Mouse (Mus musculus) colon, adult 2 months (tissue): ENCODE measurements around the gene Ing5. TPM values are rescaled to one million over a fixed set of nuclear protein-coding genes. Genes with fewer than 3 reads are reported as not detected.

ENCODE experiments used
- polyA plus RNA-seq: library from polyadenylated mRNA; depleted of rRNA; stranded (reverse); fragments of >200 nt; gene quantifications from 2 replicates; pipeline ENCODE4 v1.2.3, GENCODE M21; 2012; rRNA removed

Ing5 gene
- 4.3 and 5.0 TPM in 2 replicates for polyA plus RNA-seq

DNA sequence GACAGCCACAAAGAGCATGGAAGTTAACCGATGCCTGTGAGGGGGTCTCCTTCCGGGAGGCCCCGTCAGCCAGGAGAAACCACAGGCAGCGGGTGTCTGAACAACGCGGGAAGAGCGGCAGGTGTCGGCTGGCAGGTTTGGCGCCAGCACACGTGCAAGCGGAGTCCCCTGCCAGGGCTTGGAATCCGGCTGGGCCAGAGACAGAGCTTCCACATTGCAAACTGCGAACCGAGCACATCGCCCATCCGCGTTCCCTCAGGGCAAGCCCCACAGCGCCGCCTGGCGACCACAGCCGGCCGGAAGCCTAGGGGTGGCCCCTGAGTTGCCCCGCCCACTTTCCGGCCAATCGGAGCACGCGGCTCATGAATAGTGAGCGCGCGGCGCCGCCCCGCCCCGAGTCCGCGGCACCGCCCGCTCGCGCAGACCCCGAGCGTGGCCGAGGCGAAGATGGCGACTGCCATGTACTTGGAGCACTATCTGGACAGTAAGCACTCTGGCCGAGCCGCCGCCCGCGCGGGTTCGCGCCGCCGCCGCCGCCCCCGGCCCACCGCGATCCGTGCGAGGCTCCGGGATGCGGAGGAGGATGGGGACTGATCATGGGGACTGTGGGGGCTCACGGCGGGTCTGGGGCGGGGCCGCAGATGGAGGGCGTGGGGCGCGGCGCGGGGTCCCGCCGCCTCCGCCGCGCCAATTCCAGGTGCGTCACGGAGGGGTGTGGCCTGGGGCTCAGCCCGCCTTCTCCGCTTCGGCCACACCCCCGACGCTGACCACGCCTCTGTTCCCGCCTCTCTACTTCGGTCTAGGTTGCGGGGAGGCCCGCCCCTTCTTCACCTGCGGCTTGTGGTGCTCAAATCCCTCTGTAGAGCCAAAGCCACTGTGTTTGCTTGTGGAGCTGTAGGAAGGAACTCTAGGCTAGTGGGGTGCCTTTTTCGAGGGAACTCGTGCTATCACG is at the start of gene Ing5:
Gene Ing5 (plus strand): TSS at position 410 of the 952 bp plus-strand sequence.

GRCm38 (mm10) chr1:93754573-93755290 is 49.0 kb upstream of the Ing5 start, which contains the start of gene Thap4:
TSS of gene Thap4 (minus strand) at chr1:93754864.

GRCm38 (mm10) chr1:93801741-93802238 is 2.0 kb upstream of the Ing5 start, which contains the start of gene Dtymk:
TSS of gene Dtymk (minus strand) at chr1:93801934.

DNA sequence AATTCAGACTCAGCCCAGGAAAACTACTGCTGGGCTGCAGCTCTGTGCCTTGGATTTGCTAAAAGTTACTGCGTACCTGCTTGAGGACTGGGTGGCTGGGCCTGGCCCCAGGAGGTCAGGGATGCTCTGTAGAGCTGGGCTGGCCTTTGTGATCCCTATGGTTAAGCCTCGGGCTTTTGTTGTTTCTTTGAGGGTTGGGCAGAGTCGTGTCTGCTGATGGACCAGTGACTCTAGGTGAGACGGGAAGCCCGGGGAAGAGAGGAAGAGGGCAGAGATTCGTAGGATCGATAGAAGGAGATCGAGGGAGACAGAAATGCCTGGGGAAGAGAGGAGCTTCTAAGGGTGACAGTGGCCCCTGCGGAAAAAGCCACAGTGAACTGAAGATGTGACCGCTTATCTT is 20.8 kb downstream of the Ing5 start, which contains the start of gene D2hgdh:
Gene D2hgdh (plus strand): TSS at position 301 of the 400 bp plus-strand sequence.

GRCm38 (mm10) chr1:93861048-93861447 is 57.3 kb downstream of the Ing5 start, which contains the start of gene Gal3st2:
TSS of gene Gal3st2 (plus strand) at chr1:93861306.

Other genes starting within 250 kb of the Ing5 start
- 232 and 264 TPM in 2 replicates for gene Stk25, start 145.3 kb upstream of the Ing5 start, polyA plus RNA-seq
- 73.8 and 104 TPM in 2 replicates for gene Bok, start 118.3 kb upstream of the Ing5 start, polyA plus RNA-seq
- 39.2 and 42.1 TPM in 2 replicates for gene Atg4b, start 52.5 kb upstream of the Ing5 start, polyA plus RNA-seq
- gene Thap4, start 49.1 kb upstream of the Ing5 start, polyA plus RNA-seq = 103 and 108 TPM in 2 replicates
- 31.6 and 32.0 TPM in 2 replicates for gene Dtymk, start 2.0 kb upstream of the Ing5 start, polyA plus RNA-seq
- gene D2hgdh, start 20.9 kb downstream of the Ing5 start, polyA plus RNA-seq = 18.3 TPM in 2 replicates
- gene Gal3st2, start 57.3 kb downstream of the Ing5 start, polyA plus RNA-seq = 8.2 and 25.4 TPM in 2 replicates
- 41.2 and 58.3 TPM in 2 replicates for gene Gal3st2b, start 114.3 kb downstream of the Ing5 start, polyA plus RNA-seq
- gene Gal3st2c, start 186.5 kb downstream of the Ing5 start, polyA plus RNA-seq = 1.5 and 2.4 TPM in 2 replicates
- gene Neu4, start 216.5 kb downstream of the Ing5 start, polyA plus RNA-seq = 0.05 TPM in 1 of 2 replicates, not detected in the other
- 0.28 and 0.30 TPM in 2 replicates for gene Pdcd1, start 248.6 kb downstream of the Ing5 start, polyA plus RNA-seq